Mouse (Mus musculus) heart, postnatal 0 days (tissue): ENCODE measurements around the gene Gnao1.

Source experiments
- CTCF ChIP-seq: IDR thresholded peaks from 2 replicates; pipeline ENCODE4 v1.5.1; 2016; ENCODE audit warnings: antibody characterized with exemption, control low read depth, low read depth
- EP300 ChIP-seq: IDR thresholded peaks from 2 replicates; pipeline ENCODE4 v1.6.1; 2016; ENCODE audit warnings: antibody characterized with exemption, low read depth

GRCm38 (mm10) chr8:93810859-93811602 is 1.3 kb downstream of the Gnao1 start:
- TF ChIP-seq CTCF = no peak
- TF ChIP-seq EP300 = no peak
